Mouse (Mus musculus): Measurements from ENCODE around the gene Ppp2r1b. TPM values are rescaled to one million over a fixed set of nuclear protein-coding genes. Genes with fewer than 3 reads are reported as not detected.

Gene Ppp2r1b
- polyA plus RNA-seq, 1 experiment: 23.5 TPM

- DNase-seq (ENCODE audit: low spot score): no peak
Measured at GRCm38 (mm10) chr9:50841079-50841789, 3.9 kb upstream of the Ppp2r1b start.

GRCm38 (mm10) chr9:50845547-50845946, 446 bp downstream of the Ppp2r1b start:
- DNase-seq (ENCODE audit: low spot score): no peak

- DNase-seq (ENCODE audit: low spot score): no peak
Measured at GRCm38 (mm10) chr9:50847133-50847532, 2.0 kb downstream of the Ppp2r1b start.

- DNase-seq (ENCODE audit: low spot score): no peak
Measured at GRCm38 (mm10) chr9:50847606-50848368, 2.7 kb downstream of the Ppp2r1b start.

GRCm38 (mm10) chr9:50848821-50849220, 3.7 kb downstream of the Ppp2r1b start:
- no peak for DNase-seq (ENCODE audit: low spot score)

- peak; percentile 79 for DNase-seq (ENCODE audit: low spot score)
Measured at GRCm38 (mm10) chr9:50849249-50849648, 4.1 kb downstream of the Ppp2r1b start.

- DNase-seq (ENCODE audit: low spot score): no peak
Measured at GRCm38 (mm10) chr9:50849755-50850154, 4.7 kb downstream of the Ppp2r1b start.

- no peak for DNase-seq (ENCODE audit: low spot score)
Measured at GRCm38 (mm10) chr9:50850271-50850670, 5.2 kb downstream of the Ppp2r1b start.

- DNase-seq (ENCODE audit: low spot score): no peak
Measured at GRCm38 (mm10) chr9:50850713-50851112, 5.6 kb downstream of the Ppp2r1b start.

GRCm38 (mm10) chr9:50852634-50853349, 7.7 kb downstream of the Ppp2r1b start:
- DNase-seq (ENCODE audit: low spot score): peak; percentile 48

- no peak for DNase-seq (ENCODE audit: low spot score)
Measured at GRCm38 (mm10) chr9:50854376-50854775, 9.3 kb downstream of the Ppp2r1b start.

- no peak for DNase-seq (ENCODE audit: low spot score)
Measured at GRCm38 (mm10) chr9:50855133-50855766, 10.1 kb downstream of the Ppp2r1b start.

GRCm38 (mm10) chr9:50855780-50856179, 10.7 kb downstream of the Ppp2r1b start:
- no peak for DNase-seq (ENCODE audit: low spot score)

GRCm38 (mm10) chr9:50856341-50857081, 11.4 kb downstream of the Ppp2r1b start:
- peak; percentile 93 for DNase-seq (ENCODE audit: low spot score)

GRCm38 (mm10) chr9:50857082-50857641, 12.1 kb downstream of the Ppp2r1b start:
- no peak for DNase-seq (ENCODE audit: low spot score)

- DNase-seq (ENCODE audit: low spot score): no peak
Measured at GRCm38 (mm10) chr9:50858681-50859080, 13.6 kb downstream of the Ppp2r1b start.

- DNase-seq (ENCODE audit: low spot score): no peak
Measured at GRCm38 (mm10) chr9:50861119-50861839, 16.2 kb downstream of the Ppp2r1b start.

- DNase-seq (ENCODE audit: low spot score): no peak
Measured at GRCm38 (mm10) chr9:50863824-50864223, 18.7 kb downstream of the Ppp2r1b start.

- no peak for DNase-seq (ENCODE audit: low spot score)
Measured at GRCm38 (mm10) chr9:50864877-50865276, 19.8 kb downstream of the Ppp2r1b start.

GRCm38 (mm10) chr9:50865803-50866202, 20.7 kb downstream of the Ppp2r1b start:
- DNase-seq (ENCODE audit: low spot score): no peak
